Mouse (Mus musculus): ENCODE data around the gene Trim28.

GRCm38 (mm10) chr7:13028986-13029385 lies 30.1 kb downstream of the Trim28 start:
- TF ChIP-seq MAFK (IDR thresholded peaks at IDR 0.05; ENCODE audit: borderline replicate concordance, low read depth, low read length) (no peak), CTCF (IDR thresholded peaks at IDR 0.05 in 2 of 3, conservative IDR thresholded peaks at IDR 0.05 in 1 of 3; ENCODE audit: control insufficient read depth in 1 of 3, insufficient read depth in 1 of 3, low read depth in 2 of 3, low read length in 3 of 3, poor library complexity in 1 of 3, severe bottlenecking in 1 of 3) (no peak), USF2 (IDR thresholded peaks at IDR 0.05; ENCODE audit: borderline replicate concordance in 1 of 2, insufficient read depth in 1 of 2, low read depth in 1 of 2, low read length in 2 of 2) (no peak), USF1 (IDR thresholded peaks at IDR 0.05; ENCODE audit: low read depth, low read length) (no peak), MXI1 (IDR thresholded peaks at IDR 0.05; ENCODE audit: low read depth, low read length) (no peak), ZC3H11A (IDR thresholded peaks at IDR 0.05; ENCODE audit: low read depth, low read length) (no peak), GABPA (IDR thresholded peaks at IDR 0.05; ENCODE audit: low read depth, low read length) (no peak), POLR2AphosphoS2 (IDR thresholded peaks at IDR 0.05; ENCODE audit: low read length) (no peak), RAD21 (IDR thresholded peaks at IDR 0.05; ENCODE audit: low read depth, low read length) (no peak), TAL1 (IDR thresholded peaks at IDR 0.05; ENCODE audit: low read length) (no peak)

All from MEL (cell line).